Mouse (Mus musculus): ENCODE data around the gene A1bg. TPM values are rescaled to one million over a fixed set of nuclear protein-coding genes. Genes with fewer than 3 reads are reported as not detected.

The A1bg gene
- not detected in 2 replicates for polyA plus RNA-seq (2015; fragmentation: Nextera tagmentation; extraction: Ambion mirVana)

DNA sequence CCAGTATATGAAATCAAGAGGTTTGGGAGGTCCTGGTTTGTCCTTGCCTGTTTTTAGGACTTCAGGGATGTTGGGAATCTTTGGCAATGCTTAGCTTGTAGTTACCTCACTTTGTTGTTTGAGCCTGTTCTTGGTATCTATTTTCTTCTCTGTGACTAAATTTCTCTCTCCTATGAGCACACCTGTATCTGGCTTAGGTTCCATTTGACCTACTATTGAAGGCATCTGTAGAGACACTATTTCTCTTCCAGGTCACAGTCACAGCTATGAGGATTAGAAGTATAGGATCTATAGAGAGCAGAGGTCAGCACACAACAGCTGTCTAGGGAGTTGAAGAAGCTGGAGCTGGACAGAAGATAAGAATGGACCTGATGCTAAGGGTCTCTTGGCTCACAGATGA is at the start of gene A1bg:
Gene A1bg (minus strand): TSS at position 101 of the 400 bp plus-strand sequence.
- Histone ChIP-seq H3K4me2 (no peak within 1 kb of the TSS), H3K27me3 (replicated peaks) (no peaks in the 10 kb centered on the region), H3K4me3 (no peak within 1 kb of the TSS), H3K36me3 (replicated peaks) (no peaks in the 10 kb centered on the region), H3K4me1 (no peaks in the 10 kb centered on the region), H3K27ac (no peak within 1 kb of the TSS), H3K9me3 (no peaks in the 10 kb centered on the region), H3K9ac (no peak within 1 kb of the TSS)
- no peak for ATAC-seq (replicated peaks)

DNA sequence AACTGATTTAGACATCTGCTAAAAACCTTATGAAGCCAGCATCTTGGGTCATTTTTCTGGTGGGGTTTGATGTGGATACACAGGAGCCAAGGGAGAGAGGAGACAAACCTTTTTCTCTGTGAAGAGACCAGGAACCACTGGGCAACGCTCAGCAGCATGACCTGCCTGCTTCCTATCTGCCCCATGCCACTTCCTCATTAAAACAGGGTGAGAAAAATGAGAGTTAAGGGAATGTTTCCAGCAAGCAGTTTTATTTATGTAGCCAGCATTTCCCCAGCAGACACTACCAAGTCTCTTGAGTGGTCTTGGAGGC is 45.7 kb upstream of the A1bg start:
- no peak for ATAC-seq (replicated peaks)
- no peaks in the 10 kb centered on the region for H3K36me3 ChIP-seq (replicated peaks)
- WGBS: 10% methylated on average over 1 of the region's 1 CpGs
- no peak overlapping the region for H3K27ac ChIP-seq
- no peaks in the 10 kb centered on the region for H3K27me3 ChIP-seq (replicated peaks)
- no peak overlapping the region for H3K4me2 ChIP-seq
- H3K9me3 ChIP-seq: no peaks in the 10 kb centered on the region
- H3K4me3 ChIP-seq: no peak overlapping the region
- H3K9ac ChIP-seq: no peak overlapping the region
- H3K4me1 ChIP-seq: peaks cover 9% of the 10 kb centered on the region

GRCm38 (mm10) chr15:60967841-60968548 is 45.2 kb upstream of the A1bg start:
- H3K4me1 ChIP-seq: peaks cover 9% of the 10 kb centered on the region
- H3K36me3 ChIP-seq (replicated peaks): no peaks in the 10 kb centered on the region
- ATAC-seq (replicated peaks): peak; percentile 84
- no peak overlapping the region for H3K9ac ChIP-seq
- no peaks in the 10 kb centered on the region for H3K27me3 ChIP-seq (replicated peaks)
- WGBS: 15% methylated on average over 9 of the region's 9 CpGs
- no peak overlapping the region for H3K27ac ChIP-seq
- H3K4me3 ChIP-seq: no peak overlapping the region
- H3K9me3 ChIP-seq: no peaks in the 10 kb centered on the region
- no peak overlapping the region; the same call in 1 of the 2 replicates for H3K4me2 ChIP-seq

DNA sequence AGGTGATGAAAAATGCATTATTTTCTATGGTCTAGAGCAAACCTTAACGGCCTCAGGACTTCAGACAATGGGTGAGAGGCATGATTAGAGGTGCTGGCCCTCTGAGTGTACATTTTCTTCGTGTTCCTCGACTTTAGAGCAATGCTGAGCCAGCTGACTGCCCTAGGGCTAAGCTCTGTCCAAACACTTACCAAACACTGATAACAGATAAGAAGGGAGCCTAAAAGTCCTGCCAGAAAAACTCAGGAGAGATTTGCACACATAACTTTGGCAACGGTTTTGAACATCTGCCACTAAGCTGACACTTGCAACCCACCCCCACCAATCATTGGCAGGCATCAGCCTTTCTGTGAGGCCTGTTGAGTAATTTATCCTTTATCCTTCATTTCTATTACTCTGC is 2.9 kb upstream of the A1bg start:
- no peak overlapping the region for H3K9ac ChIP-seq
- no peaks in the 10 kb centered on the region for H3K9me3 ChIP-seq
- ATAC-seq (replicated peaks): no peak
- H3K36me3 ChIP-seq (replicated peaks): no peaks in the 10 kb centered on the region
- no peak overlapping the region for H3K4me3 ChIP-seq
- WGBS: 70% methylated on average over 4 of the region's 4 CpGs
- H3K27ac ChIP-seq: no peak overlapping the region
- H3K4me1 ChIP-seq: no peaks in the 10 kb centered on the region
- H3K4me2 ChIP-seq: no peak overlapping the region
- H3K27me3 ChIP-seq (replicated peaks): no peaks in the 10 kb centered on the region

GRCm38 (mm10) chr15:60903763-60904697 is 18.8 kb downstream of the A1bg start:
- 31% methylated on average over 6 of the region's 6 CpGs for WGBS
- H3K27ac ChIP-seq: no peak overlapping the region
- H3K9ac ChIP-seq: no peak overlapping the region
- 0 out of 2 replicates have a peak, but pooled peaks have one; percentile 30 for ATAC-seq (replicated peaks)
- no peaks in the 10 kb centered on the region for H3K36me3 ChIP-seq (replicated peaks)
- H3K9me3 ChIP-seq: no peaks in the 10 kb centered on the region
- H3K4me1 ChIP-seq: no peaks in the 10 kb centered on the region
- no peaks in the 10 kb centered on the region for H3K27me3 ChIP-seq (replicated peaks)
- H3K4me2 ChIP-seq: no peak overlapping the region
- H3K4me3 ChIP-seq: no peak overlapping the region

- Histone ChIP-seq H3K9ac (no peak overlapping the region), H3K9me3 (no peaks in the 10 kb centered on the region), H3K27ac (no peak overlapping the region), H3K4me1 (0 out of 2 replicates have a peak, but pooled peaks cover 3% of the 10 kb centered on the region), H3K36me3 (replicated peaks) (no peaks in the 10 kb centered on the region), H3K27me3 (replicated peaks) (no peaks in the 10 kb centered on the region), H3K4me2 (no peak overlapping the region), H3K4me3 (no peak overlapping the region)
- WGBS: 44% methylated on average over 6 of the region's 6 CpGs
- 0 out of 2 replicates have a peak, but pooled peaks have one; percentile 52 for ATAC-seq (replicated peaks)
These were observed 24.4 kb downstream of the A1bg start for GRCm38 (mm10) chr15:60898187-60898965.

DNA sequence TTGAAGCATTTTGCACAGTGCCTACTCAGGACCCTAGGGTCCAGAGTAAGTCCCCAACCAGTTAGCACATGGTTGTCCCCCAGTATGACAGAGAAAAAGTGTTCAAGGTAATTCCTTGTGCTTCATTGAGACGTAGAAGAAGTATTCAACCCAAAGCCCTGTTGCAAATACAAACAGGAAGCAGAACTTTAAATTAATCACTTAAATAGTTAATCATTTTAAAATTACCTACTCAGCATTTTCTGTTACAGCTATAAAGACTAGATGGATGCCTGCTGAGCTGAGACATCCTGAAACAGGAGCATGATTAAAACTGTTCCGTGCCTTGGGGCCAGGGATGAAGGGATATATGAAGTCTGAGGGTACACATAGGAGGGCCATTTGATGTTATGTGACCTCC is 26.8 kb downstream of the A1bg start:
- no peaks in the 10 kb centered on the region for H3K9me3 ChIP-seq

GRCm38 (mm10) chr15:60892976-60893463 is 29.8 kb downstream of the A1bg start:
- 74% methylated on average over 3 of the region's 3 CpGs for WGBS
- Histone ChIP-seq H3K27ac (no peak overlapping the region), H3K4me3 (no peak overlapping the region), H3K4me2 (no peak overlapping the region), H3K9ac (no peak overlapping the region), H3K27me3 (replicated peaks) (no peaks in the 10 kb centered on the region), H3K4me1 (no peaks in the 10 kb centered on the region), H3K36me3 (replicated peaks) (no peaks in the 10 kb centered on the region), H3K9me3 (no peaks in the 10 kb centered on the region)
- ATAC-seq (replicated peaks): no peak

More for the DNA sequence above, 26.8 kb downstream of the A1bg start:
- H3K9ac ChIP-seq: no peak overlapping the region
- H3K27ac ChIP-seq: no peak overlapping the region
- ATAC-seq (replicated peaks): no peak
- no peaks in the 10 kb centered on the region for H3K27me3 ChIP-seq (replicated peaks)
- no peak overlapping the region for H3K4me3 ChIP-seq
- no peak overlapping the region for H3K4me2 ChIP-seq
- 94% methylated on average over 2 of the region's 2 CpGs for WGBS
- 0 out of 2 replicates have a peak, but pooled peaks cover 3% of the 10 kb centered on the region for H3K4me1 ChIP-seq
- no peaks in the 10 kb centered on the region for H3K36me3 ChIP-seq (replicated peaks)

GRCm38 (mm10) chr15:60888724-60889123 is 34.1 kb downstream of the A1bg start:
- 96% methylated on average over 2 of the region's 2 CpGs for WGBS
- ATAC-seq (replicated peaks): no peak

DNA sequence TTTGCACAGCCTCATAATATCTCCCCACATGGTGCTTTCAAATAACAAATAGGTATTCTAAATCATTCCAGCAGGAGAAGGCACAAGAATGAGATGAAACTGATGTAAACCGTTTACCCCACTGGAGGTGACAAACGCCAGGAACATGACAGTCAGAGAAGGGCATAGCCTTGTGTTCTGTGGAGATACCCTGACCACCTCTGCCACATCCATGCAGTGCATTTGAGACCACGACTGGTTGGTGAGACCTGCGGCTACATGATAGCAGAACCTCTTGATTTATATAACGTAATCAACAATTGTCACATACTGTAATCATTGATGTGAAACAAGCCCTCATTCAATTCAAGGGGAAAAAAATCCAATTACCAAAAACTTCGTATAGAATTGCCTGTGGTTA is 47.1 kb downstream of the A1bg start:
- no peak overlapping the region for H3K4me2 ChIP-seq
- WGBS: 87% methylated on average over 6 of the region's 6 CpGs
- no peaks in the 10 kb centered on the region for H3K36me3 ChIP-seq (replicated peaks)
- ATAC-seq (replicated peaks): no peak
- no peaks in the 10 kb centered on the region for H3K9me3 ChIP-seq
- H3K27me3 ChIP-seq (replicated peaks): no peaks in the 10 kb centered on the region
- H3K9ac ChIP-seq: no peak overlapping the region
- H3K4me1 ChIP-seq: no peaks in the 10 kb centered on the region
- no peak overlapping the region for H3K27ac ChIP-seq
- H3K4me3 ChIP-seq: no peak overlapping the region

More at GRCm38 (mm10) chr15:60888724-60889123, 34.1 kb downstream of the A1bg start:
- no peaks in the 10 kb centered on the region for H3K36me3 ChIP-seq (replicated peaks)
- H3K4me1 ChIP-seq: 0 out of 2 replicates have a peak, but pooled peaks cover 4% of the 10 kb centered on the region
- no peak overlapping the region for H3K4me2 ChIP-seq
- H3K27ac ChIP-seq: no peak overlapping the region
- H3K9ac ChIP-seq: no peak overlapping the region
- no peak overlapping the region for H3K4me3 ChIP-seq
- no peaks in the 10 kb centered on the region for H3K27me3 ChIP-seq (replicated peaks)
- H3K9me3 ChIP-seq: no peaks in the 10 kb centered on the region

DNA sequence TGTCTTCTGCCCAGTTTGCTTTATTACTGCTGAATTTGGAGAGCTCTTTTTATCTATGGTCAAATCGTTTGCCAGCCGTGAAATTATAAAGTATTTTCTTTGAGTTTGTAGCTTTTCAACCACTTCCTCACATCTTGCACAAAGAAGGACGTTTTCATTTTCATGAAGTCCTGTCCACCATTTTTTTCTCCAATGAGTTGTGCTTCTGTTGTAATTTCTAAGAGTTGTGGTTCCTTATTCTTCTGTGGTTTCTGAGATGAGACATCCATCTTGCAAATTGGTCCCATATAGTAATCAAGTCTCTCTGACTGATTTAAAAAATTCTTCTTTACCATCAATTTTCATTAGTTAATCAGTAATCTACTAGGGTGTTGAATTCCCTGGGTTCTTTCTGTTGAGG is 60.4 kb downstream of the A1bg start:
- no peaks in the 10 kb centered on the region for H3K4me1 ChIP-seq
- 88% methylated on average over 3 of the region's 3 CpGs for WGBS
- no peak overlapping the region for H3K27ac ChIP-seq
- no peak overlapping the region for H3K4me2 ChIP-seq
- H3K4me3 ChIP-seq: no peak overlapping the region
- no peaks in the 10 kb centered on the region for H3K27me3 ChIP-seq (replicated peaks)
- H3K9ac ChIP-seq: no peak overlapping the region
- no peaks in the 10 kb centered on the region for H3K9me3 ChIP-seq
- no peaks in the 10 kb centered on the region for H3K36me3 ChIP-seq (replicated peaks)
- ATAC-seq (replicated peaks): no peak

- Histone ChIP-seq H3K9ac (no peak overlapping the region), H3K36me3 (replicated peaks) (no peaks in the 10 kb centered on the region), H3K4me1 (peaks cover 6% of the 10 kb centered on the region; the same call in 1 of the 2 replicates), H3K27me3 (replicated peaks) (no peaks in the 10 kb centered on the region), H3K27ac (no peak overlapping the region), H3K9me3 (no peaks in the 10 kb centered on the region), H3K4me2 (no peak overlapping the region), H3K4me3 (no peak overlapping the region)
- WGBS: 86% methylated on average over 1 of the region's 1 CpGs
- ATAC-seq (replicated peaks): no peak
These were observed 67.7 kb downstream of the A1bg start for GRCm38 (mm10) chr15:60855112-60855511.

Measured in midbrain, embryonic 15.5 days (tissue).